Mouse (Mus musculus) small intestine, adult 2 months (tissue): Measurements from ENCODE around the gene Stil.

ENCODE experiments used
- CTCF ChIP-seq: fragments of 200-500 bp; IDR thresholded peaks from 2 replicates; pipeline ENCODE4 v1.5.1; 2012; ENCODE audit warnings: low read depth, mild to moderate bottlenecking, control low read depth, inconsistent platforms, low read length, moderate library complexity, mixed read lengths; ENCODE audit not compliant: insufficient replicate concordance, insufficient read length; ENCODE audit errors: extremely low read depth
- POLR2A ChIP-seq: fragments of 200-500 bp; IDR thresholded peaks from 2 replicates; pipeline ENCODE4 v1.6.1; 2012; ENCODE audit warnings: low read depth, mild to moderate bottlenecking, control low read depth, inconsistent platforms, low read length, moderate library complexity

- TF ChIP-seq POLR2A (no peak), CTCF (no peak)
These were observed 58.4 kb downstream of the Stil start for GRCm38 (mm10) chr4:115058317-115058761.
